Mouse (Mus musculus) ES-E14 (cell line): ENCODE results near the gene Ddx39b. TPM values are rescaled to one million over a fixed set of nuclear protein-coding genes. Genes with fewer than 3 reads are reported as not detected.

Experiments used
- DNase-seq: peaks from one replicate; pipeline ENCODE4 v3.0.0-alpha.2; 2013; ENCODE audit warnings: low read depth, low spot score
- H3K27ac ChIP-seq: 2 replicates; pipeline ENCODE4 v1.5.1; 2012; ENCODE audit warnings: low read depth, mild to moderate bottlenecking, low read length, moderate library complexity, mixed read lengths; ENCODE audit not compliant: poor library complexity, insufficient read depth, severe bottlenecking
- H3K36me3 ChIP-seq: 2 replicates; pipeline ENCODE4 v1.6.1; 2012; ENCODE audit warnings: mild to moderate bottlenecking, low read length, moderate library complexity, mixed read lengths; ENCODE audit not compliant: control insufficient read depth, poor library complexity, insufficient read depth, severe bottlenecking
- H3K4me1 ChIP-seq, 2 experiments: fragments of 150-350 bp in 1 of 2; sonication (generic) in 1 of 2; 2 replicates each; pipeline ENCODE4 v1.6.1; 2012; ENCODE audit warnings: low read length in 2 of 2, mild to moderate bottlenecking in 1 of 2, mixed read lengths in 1 of 2; ENCODE audit not compliant: control insufficient read depth in 2 of 2, insufficient read depth in 2 of 2, poor library complexity in 1 of 2
- H3K4me3 ChIP-seq, 2 experiments: fragments of 150-350 bp in 1 of 2; sonication (generic) in 1 of 2; 2 replicates each; pipeline ENCODE4 v1.5.1; 2012; ENCODE audit warnings: low read length in 2 of 2, low read depth in 1 of 2, mild to moderate bottlenecking in 1 of 2, mixed read lengths in 1 of 2; ENCODE audit not compliant: insufficient read depth in 1 of 2, poor library complexity in 1 of 2, severe bottlenecking in 1 of 2
- H3K9ac ChIP-seq: 2 replicates; pipeline ENCODE4 v1.6.1; 2012; ENCODE audit warnings: low read depth, mild to moderate bottlenecking, low read length, mixed read lengths; ENCODE audit not compliant: poor library complexity, insufficient read depth, severe bottlenecking
- H3K9me3 ChIP-seq: fragments of 150-350 bp; sonication (generic); 2 replicates; pipeline ENCODE4 v1.6.1; 2012; ENCODE audit warnings: low read depth, mild to moderate bottlenecking, low read length; ENCODE audit not compliant: control insufficient read depth, insufficient read depth
- CHD2 ChIP-seq: IDR thresholded peaks from 2 replicates; pipeline ENCODE4 v1.6.1; 2014; ENCODE audit warnings: mild to moderate bottlenecking, low read depth, low read length, inconsistent platforms
- HCFC1 ChIP-seq: IDR thresholded peaks from 2 replicates; pipeline ENCODE4 v1.6.1; 2012; ENCODE audit warnings: low read length, inconsistent platforms, borderline replicate concordance; ENCODE audit not compliant: insufficient read depth
- MAFK ChIP-seq: IDR thresholded peaks from 2 replicates; pipeline ENCODE4 v1.6.1; 2014; ENCODE audit warnings: mild to moderate bottlenecking, low read depth, low read length, inconsistent platforms; ENCODE audit not compliant: insufficient read depth
- ZC3H11A ChIP-seq: IDR thresholded peaks from 2 replicates; pipeline ENCODE4 v1.6.1; 2012; ENCODE audit warnings: low read depth, mild to moderate bottlenecking, inconsistent platforms, low read length, borderline replicate concordance
- ZNF384 ChIP-seq: IDR thresholded peaks from 2 replicates; pipeline ENCODE4 v1.6.1; 2012; ENCODE audit warnings: low read depth, low read length, inconsistent platforms
- in situ Hi-C, 2 experiments: fragments of 600-800 bp; cut with MboI; formaldehyde crosslinking; loops; one replicate each; pipeline ENCODE4 v1.15.1; 2025; ENCODE audit warnings: low sequenced_read_pairs in 2 of 2, inconsistent platforms in 1 of 2; ENCODE audit not compliant: unreplicated experiment in 2 of 2
- total RNA-seq: library from RNA; depleted of rRNA; stranded (reverse); fragments of 300-350 nt; gene quantifications from 2 replicates; pipeline ENCODE4 v1.2.3, GENCODE M21; 2012

Gene Ddx39b
- total RNA-seq, 1 experiment: 316 TPM

- no peak overlapping the region for H3K9ac ChIP-seq
- no peak overlapping the region for H3K4me3 ChIP-seq
- in situ Hi-C loops: no loop called here
- no peak for DNase-seq
- peaks cover 2 to 27% of the 10 kb centered on the region in 2 experiments; a peak in 2 of 4 replicates for H3K4me1 ChIP-seq
- H3K27ac ChIP-seq: no peak overlapping the region
- no peak for TF ChIP-seq ZC3H11A
- TF ChIP-seq HCFC1: no peak
- H3K9me3 ChIP-seq: no peaks in the 10 kb centered on the region
- H3K36me3 ChIP-seq: peaks cover 94% of the 10 kb centered on the region
These were observed 7.4 kb downstream of the Ddx39b start for GRCm38 (mm10) chr17:35248986-35249385.

- in situ Hi-C loops: no loop called here
- H3K9me3 ChIP-seq: no peaks in the 10 kb centered on the region
- H3K4me3 ChIP-seq: no peak overlapping the region
- DNase-seq: no peak
- peaks cover 88% of the 10 kb centered on the region for H3K36me3 ChIP-seq
- TF ChIP-seq MAFK (no peak), ZNF384 (no peak), ZC3H11A (no peak)
- no peak overlapping the region for H3K27ac ChIP-seq
- H3K4me1 ChIP-seq: peaks cover 0 to 24% of the 10 kb centered on the region in 2 experiments; a peak in 1 of 4 replicates
- H3K9ac ChIP-seq: no peak overlapping the region
These were observed 8.1 kb downstream of the Ddx39b start for GRCm38 (mm10) chr17:35249451-35250197.

- Histone ChIP-seq H3K36me3 (peaks cover 79% of the 10 kb centered on the region), H3K27ac (no peak overlapping the region), H3K9ac (no peak overlapping the region), H3K4me1 (peaks cover 0 to 22% of the 10 kb centered on the region in 2 experiments; a peak in 1 of 4 replicates), H3K9me3 (no peaks in the 10 kb centered on the region), H3K4me3 (no peak overlapping the region)
- in situ Hi-C loops: no loop called here
- TF ChIP-seq CHD2: no peak
- no peak for TF ChIP-seq HCFC1
- TF ChIP-seq ZC3H11A: no peak
- no peak for TF ChIP-seq MAFK
- TF ChIP-seq ZNF384: no peak
- DNase-seq: no peak
These were observed 9.0 kb downstream of the Ddx39b start for GRCm38 (mm10) chr17:35250348-35251120.

- no peak for DNase-seq
- TF ChIP-seq HCFC1 (no peak), ZC3H11A (no peak), ZNF384 (no peak), CHD2 (no peak), MAFK (no peak)
- peaks cover 0 to 19% of the 10 kb centered on the region in 2 experiments; a peak in 1 of 4 replicates for H3K4me1 ChIP-seq
- in situ Hi-C loops: no loop called here
- H3K4me3 ChIP-seq: no peak overlapping the region
- no peaks in the 10 kb centered on the region for H3K9me3 ChIP-seq
- no peak overlapping the region for H3K9ac ChIP-seq
- peaks cover 73% of the 10 kb centered on the region for H3K36me3 ChIP-seq
- no peak overlapping the region for H3K27ac ChIP-seq
These were observed 9.7 kb downstream of the Ddx39b start for GRCm38 (mm10) chr17:35251162-35251719.
